Mouse (Mus musculus) myocyte (in vitro differentiated cells): ENCODE data around the gene Efhd1. TPM values are rescaled to one million over a fixed set of nuclear protein-coding genes. Genes with fewer than 3 reads are reported as not detected.

Source experiments
- H3K27me3 ChIP-seq: one replicate; pipeline ENCODE4 v1.6.1; 2011; ENCODE audit not compliant: control insufficient read depth, insufficient read depth, insufficient read length
- H3K36me3 ChIP-seq: one replicate; pipeline ENCODE4 v1.6.1; 2011; ENCODE audit not compliant: control insufficient read depth, insufficient read depth
- H3K4me2 ChIP-seq: one replicate; pipeline ENCODE4 v1.6.1; 2011; ENCODE audit warnings: low read depth, control low read depth
- H3K4me3 ChIP-seq: one replicate; pipeline ENCODE4 v1.5.1; 2011; ENCODE audit warnings: mild to moderate bottlenecking, control low read depth, moderate library complexity
- H3K79me2 ChIP-seq: one replicate; pipeline ENCODE4 v1.6.1; 2011; ENCODE audit not compliant: control insufficient read depth, insufficient read depth
- H3ac ChIP-seq: one replicate; pipeline ENCODE4 v1.6.1; 2011; ENCODE audit not compliant: control insufficient read depth, insufficient read length
- CEBPB ChIP-seq: IDR thresholded peaks from 2 replicates; pipeline ENCODE4 v1.6.1; 2011; ENCODE audit warnings: mild to moderate bottlenecking, moderate library complexity; ENCODE audit not compliant: poor library complexity, insufficient read depth, severe bottlenecking
- E2F4 ChIP-seq: IDR thresholded peaks from one replicate; pipeline ENCODE4 v1.6.1; 2011; ENCODE audit warnings: mild to moderate bottlenecking, control low read depth, moderate library complexity; ENCODE audit not compliant: insufficient read depth
- MAX ChIP-seq: IDR thresholded peaks from one replicate; pipeline ENCODE4 v1.6.1; 2011; ENCODE audit warnings: low read depth, mild to moderate bottlenecking, control low read depth
- MYOD1 ChIP-seq, 3 experiments: IDR thresholded peaks; one replicate each; pipeline ENCODE4 v1.6.1; 2011; ENCODE audit warnings: control low read depth in 2 of 3, low read depth in 2 of 3, mild to moderate bottlenecking in 2 of 3, moderate library complexity in 1 of 3; ENCODE audit not compliant: insufficient read length in 2 of 3, control insufficient read depth in 1 of 3
- MYOG ChIP-seq, 3 experiments: IDR thresholded peaks; one replicate each; pipeline ENCODE4 v1.6.1; 2011; ENCODE audit warnings: control low read depth in 2 of 3, low read depth in 2 of 3, mild to moderate bottlenecking in 2 of 3; ENCODE audit not compliant: insufficient read length in 2 of 3, control insufficient read depth in 1 of 3, insufficient read depth in 1 of 3
- POLR2A ChIP-seq: IDR thresholded peaks from one replicate; pipeline ENCODE4 v1.6.1; 2011; ENCODE audit warnings: low read depth, mild to moderate bottlenecking, control low read depth, moderate library complexity; ENCODE audit not compliant: insufficient read length
- POLR2AphosphoS2 ChIP-seq: IDR thresholded peaks from one replicate; pipeline ENCODE4 v1.6.1; 2011; ENCODE audit warnings: low read depth, control low read depth; ENCODE audit not compliant: insufficient read length
- REST ChIP-seq: IDR thresholded peaks from one replicate; pipeline ENCODE4 v1.6.1; 2011; ENCODE audit warnings: mild to moderate bottlenecking, control low read depth, moderate library complexity; ENCODE audit not compliant: insufficient read depth, insufficient read length
- SRF ChIP-seq: IDR thresholded peaks from one replicate; pipeline ENCODE4 v1.6.1; 2011; ENCODE audit warnings: low read depth; ENCODE audit not compliant: control insufficient read depth, insufficient read length
- TCF12 ChIP-seq: IDR thresholded peaks from one replicate; pipeline ENCODE4 v1.6.1; 2011; ENCODE audit warnings: mild to moderate bottlenecking, control low read depth; ENCODE audit not compliant: poor library complexity, insufficient read depth, severe bottlenecking
- TCF3 ChIP-seq: IDR thresholded peaks from one replicate; pipeline ENCODE4 v1.6.1; 2011; ENCODE audit warnings: low read depth, control low read depth; ENCODE audit not compliant: insufficient read length
- USF1 ChIP-seq: IDR thresholded peaks from one replicate; pipeline ENCODE4 v1.6.1; 2011; ENCODE audit warnings: low read depth, mild to moderate bottlenecking, control low read depth, moderate library complexity
- polyA plus RNA-seq: library from polyadenylated mRNA; unstranded; fragments of >200 nt; fragmentation: generic; extraction: Trizol; gene quantifications from one replicate; pipeline ENCODE4 v1.2.1, GENCODE M21; 2012; ENCODE audit warnings: missing spikeins

Efhd1 gene
- polyA plus RNA-seq, 1 experiment: 2.1 TPM

DNA sequence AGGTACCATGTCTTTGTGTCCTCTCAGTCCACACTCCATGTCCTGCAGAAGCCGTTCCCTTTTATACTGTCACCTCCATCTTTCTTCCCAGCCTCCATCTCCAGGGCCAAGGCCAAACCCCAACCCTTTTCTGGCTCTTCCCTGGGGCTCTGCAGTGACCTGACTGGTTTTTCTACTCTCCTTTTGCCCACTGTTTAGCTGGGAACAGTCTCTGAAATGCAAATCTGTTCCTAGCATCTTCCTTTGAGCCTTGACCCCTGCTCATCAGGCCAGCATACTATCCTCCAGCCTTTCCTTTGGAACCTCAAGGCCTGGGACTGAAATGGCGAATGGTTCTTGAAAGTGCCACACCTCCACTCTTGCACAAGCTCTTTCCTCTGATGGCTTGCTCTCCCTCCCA lies 49.0 kb downstream of the Efhd1 start:
- no peak overlapping the region for H3ac ChIP-seq
- no peaks in the 10 kb centered on the region for H3K27me3 ChIP-seq
- no peaks in the 10 kb centered on the region for H3K36me3 ChIP-seq
- no peaks in the 10 kb centered on the region for H3K79me2 ChIP-seq
- H3K4me3 ChIP-seq: no peak overlapping the region
- no peak for TF ChIP-seq MYOD1 (IDR thresholded peaks at IDR 0.05; ENCODE audit: control insufficient read depth in 1 of 3, insufficient read length in 2 of 3, low read depth in 2 of 3)
- no peak for TF ChIP-seq TCF12
- TF ChIP-seq E2F4: no peak
- TF ChIP-seq POLR2AphosphoS2: no peak
- no peak for TF ChIP-seq MAX
- TF ChIP-seq POLR2A: no peak
- no peak for TF ChIP-seq TCF3
- TF ChIP-seq CEBPB: no peak
- H3K4me2 ChIP-seq: no peak overlapping the region

DNA sequence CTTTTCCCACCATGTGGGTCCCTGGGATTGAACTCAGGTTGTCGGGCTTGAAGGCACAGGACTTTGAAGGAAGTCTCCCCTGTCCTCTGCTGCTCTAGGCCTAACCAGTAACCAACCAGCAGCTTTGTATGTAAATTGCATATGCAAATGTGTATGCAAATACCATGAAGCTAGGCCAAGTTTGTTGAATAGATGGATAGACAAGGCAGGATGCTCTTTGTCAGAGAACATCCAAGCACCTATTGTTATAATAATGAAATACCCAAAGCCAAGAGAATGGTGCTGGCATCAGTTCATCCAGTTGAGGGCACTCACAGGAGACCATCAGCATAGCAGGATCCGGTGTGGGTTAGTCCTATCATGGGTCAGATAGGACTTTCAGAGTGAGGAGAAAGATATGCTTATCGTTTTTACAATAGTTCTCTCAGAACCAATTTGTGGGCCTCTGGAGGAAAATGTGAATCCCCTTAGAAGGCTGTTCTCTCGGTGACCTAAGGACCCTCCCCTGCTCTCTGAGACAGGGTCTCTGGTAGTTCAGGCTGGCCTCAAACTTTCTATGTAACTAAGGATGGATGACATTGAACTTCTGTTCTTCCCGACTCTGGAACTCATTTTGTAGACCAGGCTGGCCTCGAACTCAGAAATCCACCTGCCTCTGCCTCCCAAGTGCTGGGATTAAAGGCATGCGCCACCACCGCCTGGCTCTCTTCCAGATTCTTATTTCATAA lies 49.8 kb downstream of the Efhd1 start:
- TF ChIP-seq E2F4: no peak
- no peak for TF ChIP-seq TCF3
- TF ChIP-seq MYOD1 (IDR thresholded peaks at IDR 0.05; ENCODE audit: control insufficient read depth in 1 of 3, insufficient read length in 2 of 3, low read depth in 2 of 3): no peak
- TF ChIP-seq USF1: no peak
- TF ChIP-seq REST: no peak
- no peak for TF ChIP-seq SRF
- no peak for TF ChIP-seq POLR2AphosphoS2
- no peak for TF ChIP-seq CEBPB
- TF ChIP-seq TCF12: no peak
- TF ChIP-seq MYOG (IDR thresholded peaks at IDR 0.05; ENCODE audit: control insufficient read depth in 1 of 3, insufficient read depth in 1 of 3, insufficient read length in 2 of 3, low read depth in 2 of 3): no peak
- TF ChIP-seq MAX: no peak
- no peak for TF ChIP-seq POLR2A
- no peaks in the 10 kb centered on the region for H3K36me3 ChIP-seq
- no peak overlapping the region for H3K4me2 ChIP-seq
- H3K4me3 ChIP-seq: no peak overlapping the region
- H3K27me3 ChIP-seq: no peaks in the 10 kb centered on the region
- no peaks in the 10 kb centered on the region for H3K79me2 ChIP-seq
- H3ac ChIP-seq: no peak overlapping the region

DNA sequence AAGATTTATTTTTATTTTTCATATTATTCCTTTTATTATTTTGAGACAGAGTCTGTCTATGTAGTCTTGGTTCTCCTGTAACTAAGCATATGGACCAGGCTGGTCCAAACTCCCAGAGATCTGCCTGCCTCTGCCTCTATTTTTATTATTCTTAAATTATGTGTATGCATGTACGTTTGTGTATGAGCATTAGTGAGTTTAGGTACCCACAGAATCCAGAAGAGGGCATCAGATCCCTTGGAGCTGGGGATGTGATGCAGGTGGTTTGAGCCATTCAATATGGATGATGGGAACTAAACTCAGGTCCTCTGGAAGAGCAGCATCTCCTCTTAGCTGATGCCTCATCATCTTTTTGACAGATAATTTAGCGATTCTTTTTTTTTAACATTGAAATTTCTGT lies 51.3 kb downstream of the Efhd1 start:
- Histone ChIP-seq H3K4me3 (no peak overlapping the region), H3K4me2 (no peak overlapping the region), H3K79me2 (no peaks in the 10 kb centered on the region), H3K27me3 (no peaks in the 10 kb centered on the region), H3K36me3 (no peaks in the 10 kb centered on the region), H3ac (no peak overlapping the region)
- TF ChIP-seq REST (no peak), MYOD1 (IDR thresholded peaks at IDR 0.05; ENCODE audit: control insufficient read depth in 1 of 3, insufficient read length in 2 of 3, low read depth in 2 of 3) (no peak), POLR2AphosphoS2 (no peak), MYOG (IDR thresholded peaks at IDR 0.05; ENCODE audit: control insufficient read depth in 1 of 3, insufficient read depth in 1 of 3, insufficient read length in 2 of 3, low read depth in 2 of 3) (no peak), E2F4 (no peak), USF1 (no peak), MAX (no peak), POLR2A (no peak), TCF3 (no peak), CEBPB (no peak), TCF12 (no peak), SRF (no peak)

DNA sequence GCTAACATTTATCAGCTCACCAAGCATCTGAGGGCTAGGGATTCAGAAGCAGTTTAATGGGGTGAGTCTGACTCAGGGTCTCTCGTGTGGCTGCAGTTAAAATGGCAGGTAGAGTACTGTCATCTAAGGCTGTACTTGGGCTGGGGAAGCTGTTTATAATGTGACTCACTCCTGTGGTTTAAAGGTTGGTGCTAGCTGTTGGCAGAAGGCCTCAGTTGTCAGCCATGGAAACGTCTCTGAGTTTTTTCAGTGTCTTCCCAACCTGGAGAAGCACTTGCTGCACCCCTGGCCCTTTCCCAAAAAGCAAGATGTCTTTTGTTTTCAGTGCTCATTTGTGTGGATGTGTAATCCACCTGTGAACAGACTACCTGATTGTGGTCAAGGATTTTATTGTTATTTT lies 51.7 kb downstream of the Efhd1 start:
- H3K79me2 ChIP-seq: no peaks in the 10 kb centered on the region
- H3K36me3 ChIP-seq: no peaks in the 10 kb centered on the region
- no peak overlapping the region for H3K4me2 ChIP-seq
- H3K4me3 ChIP-seq: no peak overlapping the region
- H3K27me3 ChIP-seq: no peaks in the 10 kb centered on the region
- no peak overlapping the region for H3ac ChIP-seq
- TF ChIP-seq MYOD1 (IDR thresholded peaks at IDR 0.05; ENCODE audit: control insufficient read depth in 1 of 3, insufficient read length in 2 of 3, low read depth in 2 of 3) (no peak), POLR2A (no peak), CEBPB (no peak)

DNA sequence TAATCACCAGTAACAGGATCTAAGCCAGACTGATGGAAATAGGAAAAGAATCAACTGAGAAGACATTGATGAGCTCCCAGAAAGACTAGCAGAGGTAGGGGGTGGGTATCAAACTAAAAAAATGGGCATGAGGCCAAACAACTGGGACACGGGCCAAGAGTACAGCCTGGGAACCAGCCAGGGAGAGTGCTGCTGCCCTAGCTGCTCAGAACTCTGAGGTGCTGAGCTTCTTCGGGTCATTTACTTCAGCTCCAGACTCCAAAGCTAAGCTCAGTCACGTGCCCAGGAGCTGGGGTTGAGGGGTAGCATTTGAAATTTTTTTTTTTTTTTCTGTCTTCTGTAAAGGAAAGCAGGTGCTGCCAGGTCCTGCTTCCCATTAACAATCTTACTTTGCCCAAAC lies 52.5 kb downstream of the Efhd1 start:
- no peaks in the 10 kb centered on the region for H3K36me3 ChIP-seq
- no peak overlapping the region for H3K4me2 ChIP-seq
- no peaks in the 10 kb centered on the region for H3K79me2 ChIP-seq
- no peaks in the 10 kb centered on the region for H3K27me3 ChIP-seq
- no peak overlapping the region for H3K4me3 ChIP-seq
- TF ChIP-seq MYOG (IDR thresholded peaks at IDR 0.05; ENCODE audit: control insufficient read depth in 1 of 3, insufficient read depth in 1 of 3, insufficient read length in 2 of 3, low read depth in 2 of 3) (no peak), USF1 (peak; percentile 45), POLR2AphosphoS2 (no peak), E2F4 (no peak)
- H3ac ChIP-seq: no peak overlapping the region
